Mouse (Mus musculus) hindbrain, embryonic 11.5 days (tissue): ENCODE results near the gene Gm20388. TPM values are rescaled to one million over a fixed set of nuclear protein-coding genes. Genes with fewer than 3 reads are reported as not detected.

ENCODE experiments used
- ATAC-seq: fragments of 200-750 bp; cut with Nextera tagmentation; 2 replicates; pipeline ENCODE4 v1.8.0; 2017; ENCODE audit warnings: mild to moderate bottlenecking, moderate TSS enrichment, moderate library complexity; ENCODE audit not compliant: low FRiP score
- DNase-seq: peaks from one replicate; pipeline ENCODE4 v3.0.0-alpha.2; 2015; ENCODE audit warnings: low spot score
- H3K27ac ChIP-seq: fragments of 300-500 bp; sonication (generic); 2 replicates; pipeline ENCODE4 v1.5.1; 2014; ENCODE audit warnings: mild to moderate bottlenecking, low read depth, low read length
- H3K27me3 ChIP-seq: fragments of 300-500 bp; sonication (generic); 2 replicates; pipeline ENCODE4 v1.6.1; 2014; ENCODE audit warnings: mild to moderate bottlenecking, low read length, moderate library complexity, mixed read lengths; ENCODE audit not compliant: control insufficient read depth, insufficient read depth
- H3K36me3 ChIP-seq: fragments of 300-500 bp; sonication (generic); 2 replicates; pipeline ENCODE4 v1.6.1; 2014; ENCODE audit warnings: mild to moderate bottlenecking, low read length, moderate library complexity, mixed read lengths; ENCODE audit not compliant: control insufficient read depth, insufficient read depth
- H3K4me1 ChIP-seq: fragments of 300-500 bp; sonication (generic); replicated peaks from 2 replicates; pipeline ENCODE4 v1.6.1; 2014; ENCODE audit warnings: low read length, mixed read lengths; ENCODE audit not compliant: control insufficient read depth, insufficient read depth
- H3K4me2 ChIP-seq: fragments of 300-500 bp; sonication (generic); replicated peaks from 2 replicates; pipeline ENCODE4 v1.6.1; 2014; ENCODE audit warnings: mild to moderate bottlenecking, low read depth, low read length
- H3K4me3 ChIP-seq: fragments of 300-500 bp; sonication (generic); 2 replicates; pipeline ENCODE4 v1.5.1; 2014; ENCODE audit warnings: low read depth, low read length
- H3K9ac ChIP-seq: fragments of 300-500 bp; sonication (generic); 2 replicates; pipeline ENCODE4 v1.6.1; 2014; ENCODE audit warnings: low read depth, low read length
- H3K9me3 ChIP-seq: fragments of 300-500 bp; sonication (generic); 2 replicates; pipeline ENCODE4 v1.6.1; 2016; ENCODE audit warnings: low read length; ENCODE audit not compliant: control insufficient read depth
- WGBS: fragments of 180-500 bp; shearing (Covaris S2); extraction: QIAGEN DNeasy Blood & Tissue Kit; methylation state at CpG from one replicate; pipeline ENCODE4 v1.1.7; 2014; 5-methylcytosine and 5-hydroxymethylcytosine counted together
- polyA plus RNA-seq: library from polyadenylated mRNA; unstranded; fragments of >200 nt; fragmentation: Nextera tagmentation; extraction: Ambion mirVana; gene quantifications from 2 replicates; pipeline ENCODE4 v1.2.1, GENCODE M21; 2014

Gm20388 gene
- polyA plus RNA-seq, 1 experiment from 2014 or later, result 11.8 TPM

DNA sequence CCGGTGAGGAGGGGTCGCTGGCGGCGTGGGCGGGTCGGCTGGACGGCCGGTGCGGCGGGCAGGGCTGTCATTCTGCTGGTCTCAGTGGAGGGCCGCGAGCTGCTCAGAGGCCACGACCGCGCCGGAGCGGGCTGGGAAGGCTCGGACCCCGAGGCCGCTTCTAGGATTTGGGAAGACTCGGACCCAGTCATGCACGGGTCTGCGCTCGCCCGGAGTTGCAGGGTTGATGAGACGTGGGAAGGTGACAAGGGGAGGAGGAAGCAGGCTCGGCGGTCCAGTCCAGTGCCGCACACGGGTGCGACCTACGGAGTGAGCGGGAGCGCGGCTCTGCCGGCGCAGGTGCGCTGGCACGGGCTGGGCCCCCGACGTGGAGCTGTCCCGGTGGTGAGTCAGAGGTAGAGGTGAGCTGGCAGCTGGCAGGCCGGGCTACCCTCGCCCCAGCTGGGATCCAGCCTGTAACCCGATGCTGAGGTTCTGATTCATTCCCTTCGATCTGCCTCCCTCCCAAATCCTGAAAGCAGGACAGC, 203.7 kb downstream of the Gm20388 start:
- peak overlapping the region; percentile 37; the same call in 1 of the 2 replicates for H3K27ac ChIP-seq
- no peaks in the 10 kb centered on the region for H3K36me3 ChIP-seq
- H3K4me1 ChIP-seq, result no peaks in the 10 kb centered on the region; the same call in 1 of the 2 replicates
- peak; percentile 48 for DNase-seq
- H3K4me3 ChIP-seq, result peak overlapping the region; percentile 54
- H3K9ac ChIP-seq, result peak overlapping the region; percentile 64
- WGBS, result 2% methylated on average over 46 of the region's 46 CpGs
- ATAC-seq, result peak; percentile 78
- no peaks in the 10 kb centered on the region for H3K9me3 ChIP-seq
- H3K27me3 ChIP-seq, result peaks cover 21% of the 10 kb centered on the region
- H3K4me2 ChIP-seq, result peak overlapping the region; percentile 65

DNA sequence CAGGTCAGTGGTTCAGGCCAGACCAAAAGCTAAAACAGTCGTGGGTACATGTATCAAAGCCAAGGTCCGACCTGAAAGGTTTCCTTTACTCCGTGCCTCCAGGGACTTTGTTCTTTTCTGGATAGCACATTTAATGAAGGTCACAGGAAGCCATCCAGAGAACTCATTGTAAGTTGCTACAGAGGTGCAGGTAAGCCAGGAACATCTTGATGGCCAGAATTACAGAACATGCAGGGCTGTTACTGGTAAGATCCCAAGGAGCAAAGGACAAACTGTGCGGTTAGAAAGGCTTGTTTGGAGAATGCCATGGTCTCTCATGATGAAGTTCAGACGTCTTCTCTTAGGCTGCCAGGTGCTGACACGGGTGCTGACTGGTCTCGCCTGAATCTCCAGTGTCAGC, 206.0 kb downstream of the Gm20388 start:
- H3K9ac ChIP-seq, result no peak overlapping the region
- ATAC-seq, result no peak

DNA sequence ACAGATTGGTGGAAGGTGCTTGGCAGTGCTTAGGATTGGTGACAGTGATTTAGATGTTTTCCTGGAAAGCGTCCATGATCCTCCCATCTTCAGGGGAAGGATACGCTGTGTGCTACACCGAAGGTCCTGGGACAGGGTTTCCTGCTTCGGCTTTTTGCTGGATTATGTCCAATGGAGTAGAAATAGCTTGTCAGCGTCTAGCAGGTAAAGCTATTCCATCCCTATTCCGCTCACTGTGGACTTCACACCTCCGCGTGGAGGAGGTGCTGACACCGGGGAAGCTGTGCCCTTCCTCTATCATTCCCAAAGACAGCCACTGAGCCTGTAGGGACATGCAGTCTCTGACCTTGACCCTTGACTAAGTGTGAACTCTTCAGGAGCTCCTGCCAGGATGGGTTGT, 207.5 kb downstream of the Gm20388 start:
- no peak for DNase-seq
- Histone ChIP-seq H3K4me3 (no peak overlapping the region), H3K36me3 (no peaks in the 10 kb centered on the region)

More for the DNA sequence above, 206.0 kb downstream of the Gm20388 start:
- WGBS, result 74% methylated on average over 7 of the region's 7 CpGs
- Histone ChIP-seq H3K27me3 (peaks cover 21% of the 10 kb centered on the region), H3K4me1 (no peaks in the 10 kb centered on the region; the same call in 1 of the 2 replicates), H3K4me3 (no peak overlapping the region), H3K4me2 (no peak overlapping the region), H3K9me3 (no peaks in the 10 kb centered on the region), H3K27ac (no peak overlapping the region), H3K36me3 (no peaks in the 10 kb centered on the region)
- DNase-seq, result no peak

GRCm38 (mm10) chr8:120118847-120119246, 208.2 kb downstream of the Gm20388 start:
- DNase-seq, result no peak
- H3K36me3 ChIP-seq, result no peaks in the 10 kb centered on the region
- H3K4me1 ChIP-seq, result no peaks in the 10 kb centered on the region
- H3K27ac ChIP-seq, result no peak overlapping the region
- WGBS, result 78% methylated on average over 5 of the region's 5 CpGs
- H3K4me2 ChIP-seq, result no peak overlapping the region
- no peak for ATAC-seq
- peaks cover 21% of the 10 kb centered on the region for H3K27me3 ChIP-seq
- no peak overlapping the region for H3K9ac ChIP-seq
- H3K9me3 ChIP-seq, result no peaks in the 10 kb centered on the region
- no peak overlapping the region for H3K4me3 ChIP-seq

More for the DNA sequence above, 207.5 kb downstream of the Gm20388 start:
- no peak for ATAC-seq
- Histone ChIP-seq H3K9ac (no peak overlapping the region), H3K27ac (no peak overlapping the region), H3K9me3 (no peaks in the 10 kb centered on the region), H3K4me2 (no peak overlapping the region), H3K4me1 (no peaks in the 10 kb centered on the region), H3K27me3 (peaks cover 21% of the 10 kb centered on the region)
- WGBS, result 89% methylated on average over 9 of the region's 9 CpGs

- Histone ChIP-seq H3K4me2 (no peak overlapping the region), H3K9me3 (no peaks in the 10 kb centered on the region), H3K9ac (no peak overlapping the region), H3K27me3 (peaks cover 18% of the 10 kb centered on the region), H3K27ac (no peak overlapping the region), H3K4me3 (no peak overlapping the region), H3K36me3 (no peaks in the 10 kb centered on the region), H3K4me1 (no peaks in the 10 kb centered on the region)
- DNase-seq, result no peak
- no peak for ATAC-seq
- 78% methylated on average over 3 of the region's 3 CpGs for WGBS
Measured at GRCm38 (mm10) chr8:120119429-120119828, 208.8 kb downstream of the Gm20388 start.

DNA sequence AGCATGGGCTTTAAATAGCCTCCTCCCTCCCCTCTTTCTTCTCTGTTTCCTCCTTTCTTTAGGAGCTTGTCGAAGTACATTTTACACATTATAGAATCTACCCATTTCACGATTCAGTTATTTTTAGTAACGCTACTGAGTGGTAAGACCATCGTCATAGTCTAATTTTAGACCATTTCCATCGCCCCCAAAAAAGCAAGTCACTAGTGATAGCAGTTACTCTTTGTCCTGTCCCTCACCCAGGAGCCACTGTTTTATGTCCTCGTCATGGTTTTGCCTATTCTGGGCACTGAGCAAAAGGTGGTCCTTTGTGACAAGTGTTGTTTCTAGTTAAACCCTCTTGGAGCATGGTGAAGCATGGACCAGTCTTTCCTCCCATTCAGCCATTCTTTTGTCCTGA, 209.3 kb downstream of the Gm20388 start:
- no peaks in the 10 kb centered on the region for H3K9me3 ChIP-seq
- no peak overlapping the region for H3K4me3 ChIP-seq
- peaks cover 13% of the 10 kb centered on the region for H3K27me3 ChIP-seq
- no peak for ATAC-seq
- DNase-seq, result no peak
- H3K36me3 ChIP-seq, result no peaks in the 10 kb centered on the region
- no peak overlapping the region for H3K9ac ChIP-seq
- H3K4me2 ChIP-seq, result no peak overlapping the region
- WGBS, result 79% methylated on average over 6 of the region's 6 CpGs
- no peak overlapping the region for H3K27ac ChIP-seq
- 0 out of 2 replicates have a peak, but pooled peaks cover 3% of the 10 kb centered on the region for H3K4me1 ChIP-seq

DNA sequence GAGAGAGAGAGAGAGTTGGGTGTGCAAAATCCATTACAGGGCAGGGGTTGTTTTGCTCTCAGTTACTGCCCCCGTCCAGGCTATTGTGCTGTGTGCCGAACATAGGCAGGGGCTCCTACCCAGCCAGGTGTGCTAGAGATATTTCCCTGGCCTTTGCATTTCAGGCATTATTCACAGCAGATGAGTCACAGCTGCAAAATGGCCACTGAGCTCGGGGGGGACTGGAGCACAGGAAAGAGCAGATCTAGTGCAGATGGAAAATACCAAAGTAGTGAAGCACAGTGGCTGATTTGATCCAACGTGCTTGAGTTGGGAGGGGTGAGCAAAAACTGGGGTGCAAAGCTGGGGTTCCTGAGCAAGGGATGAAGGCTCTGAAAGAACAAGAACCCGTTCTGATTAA, 210.3 kb downstream of the Gm20388 start:
- H3K9me3 ChIP-seq, result no peaks in the 10 kb centered on the region
- DNase-seq (no peak), ATAC-seq (no peak)
- 72% methylated on average over 5 of the region's 5 CpGs for WGBS
- H3K27ac ChIP-seq, result no peak overlapping the region
- H3K4me1 ChIP-seq, result 0 out of 2 replicates have a peak, but pooled peaks cover 5% of the 10 kb centered on the region
- peaks cover 4% of the 10 kb centered on the region for H3K27me3 ChIP-seq
- H3K4me2 ChIP-seq, result no peak overlapping the region
- no peak overlapping the region for H3K4me3 ChIP-seq
- H3K9ac ChIP-seq, result no peak overlapping the region
- no peaks in the 10 kb centered on the region for H3K36me3 ChIP-seq

- no peak for DNase-seq
- Histone ChIP-seq H3K27me3 (no peaks in the 10 kb centered on the region), H3K4me3 (no peak overlapping the region), H3K9ac (no peak overlapping the region), H3K4me1 (0 out of 2 replicates have a peak, but pooled peaks cover 5% of the 10 kb centered on the region), H3K9me3 (no peaks in the 10 kb centered on the region), H3K36me3 (no peaks in the 10 kb centered on the region), H3K27ac (no peak overlapping the region), H3K4me2 (no peak overlapping the region)
- ATAC-seq, result no peak
- 56% methylated on average over 6 of the region's 6 CpGs for WGBS
Measured at GRCm38 (mm10) chr8:120124261-120124660, 213.6 kb downstream of the Gm20388 start.

- Histone ChIP-seq H3K27ac (0 out of 2 replicates have a peak overlapping the region, but pooled peaks have one; percentile 36), H3K9ac (0 out of 2 replicates have a peak overlapping the region, but pooled peaks have one; percentile 11)
Measured at GRCm38 (mm10) chr8:120124836-120125389, 214.3 kb downstream of the Gm20388 start.

More at GRCm38 (mm10) chr8:120124836-120125389, 214.3 kb downstream of the Gm20388 start:
- Histone ChIP-seq H3K4me2 (no peak overlapping the region), H3K36me3 (no peaks in the 10 kb centered on the region), H3K27me3 (no peaks in the 10 kb centered on the region), H3K4me3 (no peak overlapping the region), H3K4me1 (0 out of 2 replicates have a peak, but pooled peaks cover 5% of the 10 kb centered on the region), H3K9me3 (no peaks in the 10 kb centered on the region)
- DNase-seq (peak; percentile 31), ATAC-seq (no peak)
- WGBS, result 49% methylated on average over 7 of the region's 7 CpGs
